Mouse (Mus musculus) embryonic facial prominence, embryonic 11.5 days (tissue): ENCODE data around the gene Thada. TPM values are rescaled to one million over a fixed set of nuclear protein-coding genes. Genes with fewer than 3 reads are reported as not detected.

ENCODE experiments used
- ATAC-seq: fragments of 200-750 bp; cut with Nextera tagmentation; replicated peaks from 2 replicates; pipeline ENCODE4 v1.8.0; 2017; ENCODE audit warnings: low read depth; ENCODE audit not compliant: insufficient number of reproducible peaks, low FRiP score, low TSS enrichment
- DNase-seq: peaks from one replicate; pipeline ENCODE4 v3.0.0-alpha.2; 2015; ENCODE audit warnings: low spot score
- H3K27ac ChIP-seq: fragments of 300-500 bp; sonication (generic); replicated peaks from 2 replicates; pipeline ENCODE4 v1.5.1; 2014; ENCODE audit warnings: mild to moderate bottlenecking, low read depth, low read length, control low read depth
- H3K27me3 ChIP-seq: fragments of 300-500 bp; sonication (generic); 2 replicates; pipeline ENCODE4 v1.6.1; 2014; ENCODE audit warnings: mild to moderate bottlenecking, low read length, moderate library complexity, mixed read lengths; ENCODE audit not compliant: control insufficient read depth, insufficient read depth
- H3K36me3 ChIP-seq: fragments of 300-500 bp; sonication (generic); replicated peaks from 2 replicates; pipeline ENCODE4 v1.6.1; 2014; ENCODE audit warnings: low read depth, mild to moderate bottlenecking, low read length, moderate library complexity, mixed read lengths; ENCODE audit not compliant: control insufficient read depth, insufficient read depth
- H3K4me1 ChIP-seq: fragments of 300-500 bp; sonication (generic); 2 replicates; pipeline ENCODE4 v1.6.1; 2014; ENCODE audit warnings: low read length, mixed read lengths; ENCODE audit not compliant: control insufficient read depth, insufficient read depth
- H3K4me2 ChIP-seq: fragments of 300-500 bp; sonication (generic); 2 replicates; pipeline ENCODE4 v1.6.1; 2014; ENCODE audit warnings: low read depth, mild to moderate bottlenecking, control low read depth, low read length, moderate library complexity
- H3K4me3 ChIP-seq: fragments of 300-500 bp; sonication (generic); 2 replicates; pipeline ENCODE4 v1.5.1; 2014; ENCODE audit warnings: low read depth, low read length, control low read depth
- H3K9ac ChIP-seq: fragments of 300-500 bp; sonication (generic); replicated peaks from 2 replicates; pipeline ENCODE4 v1.6.1; 2014; ENCODE audit warnings: mild to moderate bottlenecking, control low read depth, low read length
- H3K9me3 ChIP-seq: fragments of 300-500 bp; sonication (generic); replicated peaks from 2 replicates; pipeline ENCODE4 v1.6.1; 2016; ENCODE audit warnings: mild to moderate bottlenecking, low read length, inconsistent platforms, mixed read lengths; ENCODE audit not compliant: control insufficient read depth
- WGBS: fragments of 180-500 bp; shearing (Covaris S2); extraction: QIAGEN DNeasy Blood & Tissue Kit; methylation state at CpG from one replicate; pipeline ENCODE4 v1.1.7; 2014; 5-methylcytosine and 5-hydroxymethylcytosine counted together
- polyA plus RNA-seq: library from polyadenylated mRNA; unstranded; fragments of >200 nt; fragmentation: Nextera tagmentation; extraction: Ambion mirVana; gene quantifications from 2 replicates; pipeline ENCODE4 v1.2.1, GENCODE M21; 2014

Gene Thada
- polyA plus RNA-seq, 1 experiment from 2014 or later, result 8.2 TPM

DNA sequence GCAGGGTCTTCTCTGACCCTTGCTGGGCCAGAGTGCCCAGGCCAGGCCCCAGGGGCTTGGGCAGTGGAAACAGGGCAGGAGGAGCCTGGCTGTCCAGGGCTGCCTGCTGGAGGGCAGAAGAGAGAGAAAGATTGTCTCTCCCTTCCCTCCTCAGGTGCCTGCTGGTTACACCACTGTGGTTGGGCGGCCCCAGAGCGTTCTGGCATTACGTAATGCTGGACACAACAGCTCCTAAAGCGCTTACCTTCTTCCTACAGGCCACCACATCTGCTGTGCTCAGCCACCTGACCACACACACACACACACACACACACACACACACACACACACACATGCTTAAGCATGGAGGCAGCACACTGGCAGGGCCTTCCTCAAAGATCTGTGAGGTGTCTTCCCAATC is 298.6 kb downstream of the Thada start:
- DNase-seq (no peak), ATAC-seq (no peak)
- Histone ChIP-seq H3K36me3 (no peaks in the 10 kb centered on the region), H3K27me3 (no peaks in the 10 kb centered on the region), H3K27ac (no peak overlapping the region), H3K4me1 (no peaks in the 10 kb centered on the region), H3K9me3 (no peaks in the 10 kb centered on the region), H3K4me2 (no peak overlapping the region), H3K9ac (no peak overlapping the region), H3K4me3 (no peak overlapping the region)
- 81% methylated on average over 4 of the region's 4 CpGs for WGBS

DNA sequence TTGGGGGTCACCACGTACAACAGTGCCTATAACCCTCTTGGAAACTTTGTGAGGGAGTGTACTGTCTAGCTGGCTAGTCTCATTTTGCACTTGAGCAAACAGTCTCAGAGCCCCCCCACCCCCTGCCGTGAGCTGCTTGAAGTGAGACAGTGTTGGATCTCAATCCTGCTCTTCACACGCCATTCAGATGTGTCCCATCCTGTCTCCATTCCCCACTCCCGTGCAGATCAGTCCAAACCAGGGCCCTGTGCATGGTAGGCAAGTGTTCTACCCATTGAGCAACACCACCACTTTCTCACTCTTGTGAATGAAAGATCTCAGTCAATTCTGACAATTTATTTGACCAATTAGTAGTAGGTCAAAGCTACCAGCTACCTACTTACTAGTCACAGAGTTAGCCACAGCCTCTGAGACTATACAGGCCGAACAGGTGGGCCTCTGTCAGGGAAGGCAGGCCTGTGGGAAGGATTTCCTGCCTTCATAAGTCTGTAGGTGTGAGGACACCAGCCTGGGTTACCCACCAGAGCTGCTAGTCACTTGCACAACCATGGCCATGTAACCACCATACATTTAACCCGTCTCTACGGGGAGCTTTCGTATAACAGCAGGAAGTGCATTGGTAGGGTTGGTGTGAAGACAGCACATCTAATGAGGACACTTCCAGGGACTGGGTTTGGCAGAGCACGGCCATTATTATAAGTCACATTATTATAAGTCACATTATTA is 299.7 kb downstream of the Thada start:
- Histone ChIP-seq H3K27me3 (no peaks in the 10 kb centered on the region), H3K4me2 (no peak overlapping the region), H3K9me3 (no peaks in the 10 kb centered on the region), H3K4me3 (no peak overlapping the region), H3K27ac (no peak overlapping the region), H3K4me1 (no peaks in the 10 kb centered on the region), H3K36me3 (no peaks in the 10 kb centered on the region), H3K9ac (no peak overlapping the region)
- 86% methylated on average over 9 of the region's 9 CpGs for WGBS
- no peak for DNase-seq
- peak; percentile 34; the same call in 1 of the 2 replicates for ATAC-seq

DNA sequence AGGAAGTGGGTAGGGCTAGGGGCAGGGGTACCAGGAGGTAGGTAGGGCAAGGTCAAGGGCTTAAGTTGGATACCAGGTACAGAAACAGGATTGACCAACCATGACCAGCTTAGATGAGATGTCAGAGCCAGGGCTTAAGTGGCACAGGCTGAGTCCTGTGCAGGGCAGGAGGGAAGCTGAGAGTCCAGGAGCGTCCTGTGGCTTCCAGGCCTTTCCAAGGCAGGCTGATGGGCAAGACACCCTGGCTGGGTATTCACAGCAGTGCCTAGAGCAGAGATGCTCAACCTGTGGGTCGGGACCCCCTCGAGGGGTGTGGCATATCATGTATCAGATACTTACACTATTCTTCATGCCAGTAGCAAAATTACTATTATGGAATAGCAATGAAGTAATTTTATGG is 300.3 kb downstream of the Thada start:
- 83% methylated on average over 3 of the region's 3 CpGs for WGBS
- no peaks in the 10 kb centered on the region for H3K27me3 ChIP-seq
- no peak overlapping the region for H3K4me3 ChIP-seq
- H3K9me3 ChIP-seq, result no peaks in the 10 kb centered on the region
- ATAC-seq, result peak; percentile 64; the same call in 1 of the 2 replicates
- no peak overlapping the region for H3K4me2 ChIP-seq
- H3K9ac ChIP-seq, result no peak overlapping the region
- no peak for DNase-seq
- no peak overlapping the region for H3K27ac ChIP-seq
- H3K36me3 ChIP-seq, result no peaks in the 10 kb centered on the region
- no peaks in the 10 kb centered on the region for H3K4me1 ChIP-seq

DNA sequence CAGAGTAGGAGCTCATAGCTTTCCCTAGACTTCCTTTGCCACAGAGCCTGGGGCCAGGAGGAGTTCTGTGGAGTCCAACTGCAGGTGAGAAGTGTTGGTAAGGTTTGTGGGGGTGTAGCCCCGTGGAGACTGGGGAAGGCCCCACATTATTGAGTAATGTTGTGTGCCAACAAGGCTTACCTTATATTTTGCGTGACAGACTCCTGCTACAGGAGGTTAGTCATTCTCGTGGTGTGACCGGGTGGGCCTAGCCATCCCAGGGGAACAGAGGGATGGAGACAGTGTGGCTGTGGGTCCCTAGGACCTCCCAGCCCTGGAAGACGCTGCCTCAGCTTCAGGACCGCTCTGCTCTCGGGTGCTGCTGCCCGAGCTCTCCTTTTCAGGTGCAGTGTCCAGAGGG is 301.9 kb downstream of the Thada start:
- H3K4me2 ChIP-seq, result no peak overlapping the region
- DNase-seq, result no peak
- no peaks in the 10 kb centered on the region for H3K9me3 ChIP-seq
- 84% methylated on average over 8 of the region's 8 CpGs for WGBS
- no peaks in the 10 kb centered on the region for H3K27me3 ChIP-seq
- no peak overlapping the region for H3K4me3 ChIP-seq
- no peak for ATAC-seq
- H3K27ac ChIP-seq, result no peak overlapping the region
- no peak overlapping the region for H3K9ac ChIP-seq
- no peaks in the 10 kb centered on the region for H3K36me3 ChIP-seq
- H3K4me1 ChIP-seq, result no peaks in the 10 kb centered on the region

DNA sequence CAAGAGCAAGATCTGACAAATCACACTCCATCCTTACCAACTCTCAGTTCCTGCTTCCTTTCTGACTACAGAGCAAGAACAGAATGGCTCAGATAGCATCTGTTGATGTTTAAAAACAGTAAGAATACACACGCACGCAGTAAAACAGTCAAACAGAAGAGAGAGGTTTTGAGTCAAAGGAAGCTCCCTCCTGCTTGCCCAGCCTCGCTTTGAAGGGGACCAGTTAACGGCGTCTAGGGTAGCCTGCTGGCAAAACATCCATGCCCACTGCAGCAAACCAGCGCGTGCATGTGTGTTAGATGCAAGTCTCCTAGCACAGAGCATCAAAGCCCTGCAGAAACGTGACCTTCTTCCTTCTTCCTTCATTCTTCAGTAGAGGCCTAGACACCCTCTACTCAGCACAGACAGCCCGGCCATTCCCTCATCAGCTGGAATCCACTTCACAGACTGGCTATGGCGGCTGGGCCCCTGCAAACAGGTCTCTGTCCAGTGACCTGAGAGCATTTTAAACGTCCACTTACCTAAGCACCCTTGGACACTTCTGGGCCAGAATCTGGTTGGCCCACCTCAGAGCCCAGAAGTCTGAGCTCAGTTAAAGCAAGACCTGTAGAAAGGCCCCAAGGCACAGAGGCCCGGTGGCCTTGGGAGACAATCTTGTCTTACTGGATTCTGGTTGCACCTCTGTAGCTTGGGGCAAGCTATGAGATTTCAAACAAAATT is 302.8 kb downstream of the Thada start:
- Histone ChIP-seq H3K27me3 (no peaks in the 10 kb centered on the region), H3K27ac (no peak overlapping the region), H3K4me1 (no peaks in the 10 kb centered on the region), H3K9ac (no peak overlapping the region), H3K36me3 (no peaks in the 10 kb centered on the region), H3K4me2 (no peak overlapping the region), H3K9me3 (no peaks in the 10 kb centered on the region), H3K4me3 (no peak overlapping the region)
- DNase-seq (no peak), ATAC-seq (no peak)
- 78% methylated on average over 12 of the region's 12 CpGs for WGBS

DNA sequence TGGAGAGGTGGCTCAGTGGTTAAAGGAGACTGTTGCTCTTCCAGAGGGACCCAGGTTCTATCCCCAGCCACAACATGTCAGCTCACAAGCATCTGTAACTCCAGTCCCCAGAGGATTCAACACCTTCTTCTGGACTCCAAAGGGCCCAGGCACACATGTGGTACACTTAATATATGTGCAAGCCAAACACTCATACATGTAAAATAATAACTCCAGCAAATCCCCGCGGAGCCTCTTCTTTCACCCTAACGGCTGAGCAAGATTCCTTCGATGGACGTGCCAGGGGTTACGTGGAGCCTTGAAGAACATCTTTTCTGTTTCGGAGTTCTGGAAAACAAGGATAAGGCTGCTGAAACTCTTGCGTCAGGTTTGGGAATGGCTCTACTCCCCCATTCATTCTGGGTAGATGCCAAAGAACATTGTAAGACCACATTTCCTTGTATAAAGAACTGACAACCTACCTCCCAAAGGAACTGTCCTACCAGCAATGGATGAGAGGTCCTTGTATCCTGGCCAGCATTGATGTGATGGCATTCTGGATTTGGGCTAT is 303.7 kb downstream of the Thada start:
- DNase-seq (no peak), ATAC-seq (no peak)
- Histone ChIP-seq H3K9me3 (no peaks in the 10 kb centered on the region), H3K4me3 (no peak overlapping the region), H3K36me3 (no peaks in the 10 kb centered on the region), H3K27me3 (no peaks in the 10 kb centered on the region), H3K4me1 (no peaks in the 10 kb centered on the region), H3K4me2 (no peak overlapping the region), H3K9ac (no peak overlapping the region), H3K27ac (no peak overlapping the region)
- WGBS, result 90% methylated on average over 8 of the region's 8 CpGs

DNA sequence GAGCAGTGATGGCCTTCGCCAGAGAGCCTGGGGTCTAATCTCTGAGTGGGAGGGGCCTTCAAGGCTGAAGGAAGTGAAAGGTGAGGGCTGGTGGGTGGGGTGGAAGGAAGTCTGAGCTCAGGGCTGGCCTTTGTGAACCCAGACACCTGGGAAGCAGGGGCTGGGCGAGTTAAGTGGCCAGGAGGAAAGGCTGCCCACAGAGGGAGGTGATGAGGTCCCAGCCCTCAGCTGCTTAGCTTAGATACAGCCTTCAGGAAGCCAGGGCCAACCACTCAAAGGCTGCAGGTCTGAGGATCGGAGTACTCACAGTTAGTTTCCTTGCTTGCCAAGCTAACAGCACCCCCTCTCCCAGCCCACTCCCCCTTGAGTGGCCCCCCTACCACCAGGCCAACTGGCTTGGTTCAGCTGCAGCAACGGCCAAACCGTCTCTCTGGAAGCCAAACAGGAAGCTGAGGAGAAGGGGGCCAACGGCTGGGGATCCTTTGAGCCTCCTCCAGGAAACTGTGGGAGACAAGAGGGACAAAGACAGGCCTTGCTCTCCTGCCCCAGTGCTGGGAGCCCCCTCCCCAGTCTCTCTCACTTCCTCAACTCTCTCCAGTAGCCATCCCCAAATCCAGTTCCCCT is 304.7 kb downstream of the Thada start:
- Histone ChIP-seq H3K4me2 (no peak overlapping the region), H3K4me1 (no peaks in the 10 kb centered on the region), H3K27ac (no peak overlapping the region), H3K9me3 (no peaks in the 10 kb centered on the region), H3K27me3 (no peaks in the 10 kb centered on the region), H3K36me3 (no peaks in the 10 kb centered on the region), H3K9ac (no peak overlapping the region), H3K4me3 (no peak overlapping the region)
- DNase-seq, result no peak
- WGBS, result 30% methylated on average over 6 of the region's 6 CpGs
- 0 out of 2 replicates have a peak, but pooled peaks have one; percentile 17 for ATAC-seq

DNA sequence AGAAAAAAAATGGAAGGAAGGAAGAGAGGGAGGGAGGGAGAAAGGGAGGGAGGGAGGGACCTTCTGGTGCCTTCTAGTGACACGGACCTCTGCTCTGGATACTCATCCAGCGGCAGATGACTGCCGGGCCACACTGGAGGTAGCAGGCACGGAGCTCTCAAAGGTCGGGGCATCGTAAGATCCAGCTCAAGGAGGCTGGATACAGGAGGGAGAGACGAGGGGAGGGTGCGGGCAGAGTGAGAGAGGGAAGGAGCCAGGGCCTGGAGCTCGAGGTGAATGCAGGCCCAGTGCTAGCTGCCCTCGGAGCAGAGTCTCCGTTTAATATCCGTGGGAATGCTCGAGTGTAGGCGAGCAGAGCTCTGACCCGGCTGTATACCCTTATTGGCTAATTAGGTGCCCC is 307.1 kb downstream of the Thada start:
- Histone ChIP-seq H3K9ac (no peak overlapping the region), H3K27me3 (no peaks in the 10 kb centered on the region), H3K9me3 (no peaks in the 10 kb centered on the region), H3K4me3 (no peak overlapping the region), H3K27ac (no peak overlapping the region), H3K36me3 (no peaks in the 10 kb centered on the region), H3K4me2 (no peak overlapping the region), H3K4me1 (no peaks in the 10 kb centered on the region)
- WGBS, result 51% methylated on average over 15 of the region's 15 CpGs
- ATAC-seq (no peak), DNase-seq (no peak)
